Mouse (Mus musculus): ENCODE results near the gene Fam184b.

Fam184b gene

DNA sequence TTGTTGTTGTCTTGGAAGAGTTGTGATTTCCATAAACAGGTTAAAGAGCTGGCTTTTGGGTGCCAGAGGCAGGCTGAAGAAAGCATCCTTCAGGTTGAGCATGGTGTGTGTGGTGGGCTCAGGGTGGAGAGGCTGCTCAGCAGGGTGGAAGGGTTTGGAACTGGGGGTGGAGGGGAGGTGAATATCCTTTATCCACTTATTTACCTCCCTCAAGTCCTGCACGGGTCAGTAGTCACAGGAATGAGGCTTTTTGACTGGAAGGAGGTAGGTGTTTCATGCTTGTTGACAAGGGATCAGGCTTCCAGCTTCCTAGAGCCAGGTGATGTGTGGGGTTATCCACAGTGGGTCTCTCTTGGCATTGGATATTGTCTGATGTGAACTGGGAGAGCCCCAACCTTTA lies 124.8 kb downstream of the Fam184b start:
- DNase-seq (ENCODE audit: low spot score): no peak

DNA sequence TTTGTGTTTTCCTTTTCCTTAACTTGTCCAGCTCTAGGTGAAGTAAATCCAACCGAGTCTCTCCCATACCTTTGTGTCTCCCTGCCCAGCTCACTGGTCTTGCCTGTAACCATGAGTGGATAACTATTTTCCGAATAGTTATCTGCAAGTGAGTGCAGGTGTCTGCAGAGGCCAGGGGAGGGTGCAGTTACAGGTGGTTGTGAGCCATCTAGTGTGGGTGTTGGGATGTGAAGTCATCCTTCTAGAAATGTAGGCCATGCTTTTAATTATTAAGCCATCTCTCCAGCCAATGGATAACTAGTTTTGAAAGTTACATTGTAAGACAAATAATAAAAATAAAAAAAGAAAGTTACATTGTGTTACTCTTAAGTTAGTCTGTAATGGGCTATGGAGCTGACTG lies 125.9 kb downstream of the Fam184b start:
- no peak for DNase-seq (ENCODE audit: low spot score)

DNA sequence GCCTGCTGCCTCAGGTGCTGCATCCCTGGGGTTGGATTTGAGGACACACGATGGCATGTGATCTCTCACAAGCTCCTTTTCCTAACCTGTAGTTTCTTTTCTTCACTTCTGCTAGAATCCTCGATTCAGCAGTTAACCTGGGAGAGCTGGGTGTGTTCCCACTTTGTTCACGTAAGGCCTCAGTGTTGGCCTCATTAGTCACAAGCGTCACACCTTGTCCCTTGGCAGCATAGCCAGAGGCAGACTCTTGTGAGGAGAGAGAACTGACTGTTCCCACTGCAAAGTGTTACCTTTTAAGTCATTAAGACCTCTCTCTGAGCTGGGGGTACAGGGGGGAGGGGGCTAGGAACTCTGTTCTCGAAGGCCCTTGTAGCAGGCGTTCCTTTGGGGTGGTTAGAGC lies 126.5 kb downstream of the Fam184b start:
- no peak for DNase-seq (ENCODE audit: low spot score)

DNA sequence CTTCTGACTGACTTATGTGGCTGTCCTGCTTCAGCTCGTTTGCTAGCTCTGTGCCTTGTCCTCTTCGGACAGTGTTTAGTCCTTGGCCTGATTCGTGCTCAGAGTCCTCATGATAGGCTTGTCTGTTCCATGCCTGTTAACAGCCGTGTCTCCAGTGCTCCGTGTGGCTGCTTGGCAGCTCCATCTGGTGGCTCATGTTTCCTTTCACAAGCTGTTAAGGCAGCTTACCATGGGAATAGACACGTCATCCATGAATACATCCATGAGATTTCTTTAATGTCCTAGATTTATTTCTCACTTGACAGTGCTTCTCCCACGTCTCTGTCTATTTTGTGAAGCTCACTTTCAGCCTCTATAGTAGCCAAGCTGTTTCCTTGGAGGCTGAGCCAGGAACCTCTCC lies 129.3 kb downstream of the Fam184b start:
- DNase-seq (ENCODE audit: low spot score): no peak

DNA sequence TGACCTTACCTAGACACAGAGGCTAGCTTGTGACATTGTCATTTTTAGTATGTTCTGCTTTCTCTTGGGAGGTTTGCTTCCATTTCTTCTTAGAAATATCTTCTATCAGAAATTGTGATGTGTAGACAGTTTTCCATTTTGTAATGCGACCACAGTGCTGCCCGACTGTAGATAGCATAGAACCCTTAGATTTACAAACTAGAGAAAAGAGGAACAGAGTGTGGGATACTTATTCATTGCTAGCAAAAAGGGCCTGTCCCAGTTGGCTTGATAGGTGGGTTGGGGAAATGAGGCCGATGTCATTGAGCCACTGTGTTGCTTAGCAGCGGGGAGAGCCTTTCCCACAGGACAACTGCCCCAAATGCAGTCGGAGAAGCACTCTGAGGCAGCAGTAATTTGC lies 141.8 kb downstream of the Fam184b start:
- no peak for DNase-seq (ENCODE audit: low spot score)

DNA sequence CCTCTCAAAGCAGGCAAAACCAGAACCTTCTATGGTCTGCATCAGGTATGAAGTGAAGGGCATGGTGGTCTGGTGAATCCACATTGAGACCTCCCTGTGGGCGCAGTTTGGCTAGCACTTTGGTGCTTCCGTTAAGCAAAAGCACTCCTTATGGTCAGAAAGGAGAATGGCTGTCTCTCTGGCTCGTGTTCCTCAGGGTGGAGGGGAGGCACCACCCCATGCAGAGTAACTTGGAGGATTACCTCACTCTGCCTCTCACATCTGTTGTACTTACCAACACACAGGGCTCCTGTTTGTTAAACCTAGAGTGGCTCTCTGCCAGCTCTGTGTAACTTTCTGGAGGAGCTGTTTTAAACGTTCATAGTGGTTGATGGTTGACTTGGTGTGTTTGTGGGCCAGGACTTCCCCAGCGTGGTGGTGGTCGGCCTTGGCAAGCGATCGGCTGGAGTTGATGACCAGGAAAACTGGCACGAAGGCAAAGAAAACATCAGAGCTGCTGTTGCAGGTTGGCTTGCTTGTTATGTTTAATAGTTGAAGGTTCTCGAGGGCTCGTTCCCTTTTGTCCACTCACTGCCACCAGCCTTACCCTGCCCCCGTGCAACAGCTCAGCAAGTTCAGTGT lies 142.4 kb downstream of the Fam184b start:
- DNase-seq (ENCODE audit: low spot score): no peak

DNA sequence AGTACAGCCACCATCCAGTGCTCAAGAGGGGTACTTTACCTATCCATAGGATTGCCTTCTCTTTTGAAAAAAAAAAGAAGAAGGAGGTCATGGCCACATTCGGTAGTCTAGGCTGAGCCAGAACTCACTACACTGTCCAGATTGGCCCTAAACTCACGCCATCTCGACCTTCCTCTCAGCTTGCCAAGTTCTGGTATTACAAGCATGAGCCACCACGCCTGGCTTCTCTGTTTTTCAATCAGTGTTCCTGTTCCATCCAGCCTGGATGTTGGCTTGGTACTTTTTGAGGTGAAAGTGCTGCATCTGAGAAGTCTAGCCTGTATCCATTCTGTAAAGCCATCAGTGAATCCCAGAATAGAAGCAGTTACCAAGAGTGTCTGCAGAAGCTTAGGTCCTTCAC lies 142.9 kb downstream of the Fam184b start:
- no peak for DNase-seq (ENCODE audit: low spot score)

DNA sequence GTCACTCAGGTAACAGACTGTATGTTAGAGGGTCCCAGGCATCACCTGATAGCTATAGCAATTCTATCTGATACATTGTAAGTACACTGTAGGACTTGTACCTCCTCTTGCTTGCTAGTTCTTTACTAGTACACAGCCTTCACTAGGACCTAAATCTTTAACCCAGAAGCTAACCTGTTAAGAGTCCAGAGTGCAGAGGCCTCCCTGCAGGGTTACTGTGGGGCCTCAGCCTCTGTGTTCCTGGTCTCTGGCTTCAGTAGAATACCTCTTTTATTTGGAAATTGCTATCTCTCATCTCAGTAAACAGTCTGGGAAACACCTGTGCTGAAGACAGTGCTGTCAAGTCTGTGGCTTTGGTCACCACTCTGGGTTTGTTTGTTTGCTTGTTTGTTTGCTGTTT lies 143.4 kb downstream of the Fam184b start:
- no peak for DNase-seq (ENCODE audit: low spot score)

DNA sequence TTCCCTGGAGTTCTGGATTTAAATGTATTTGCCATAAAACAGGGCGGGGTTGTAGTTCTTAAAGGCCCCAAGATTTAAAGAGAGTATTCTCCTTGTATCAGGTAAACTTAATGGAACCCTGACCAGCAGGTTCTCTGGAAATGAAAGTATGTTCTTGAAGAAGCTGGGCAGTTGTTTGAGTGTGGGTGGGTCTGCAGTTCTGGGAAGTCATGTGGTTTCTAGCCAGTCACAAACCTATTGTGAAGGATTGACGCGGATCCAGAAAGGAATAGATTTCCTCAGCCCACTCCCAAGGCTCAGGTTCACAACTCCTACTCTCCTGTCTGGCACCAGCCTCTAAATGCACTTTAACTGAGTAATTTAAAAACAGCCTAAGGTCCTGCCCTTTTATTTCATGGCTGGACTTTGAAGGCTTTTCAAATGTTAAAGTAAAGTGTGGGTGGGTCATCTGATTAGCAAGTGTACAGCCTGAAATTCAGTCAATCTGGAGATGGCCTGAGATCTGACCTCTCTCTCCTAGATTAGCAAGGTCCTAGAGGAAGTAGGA lies 143.9 kb downstream of the Fam184b start:
- no peak for DNase-seq (ENCODE audit: low spot score)

DNA sequence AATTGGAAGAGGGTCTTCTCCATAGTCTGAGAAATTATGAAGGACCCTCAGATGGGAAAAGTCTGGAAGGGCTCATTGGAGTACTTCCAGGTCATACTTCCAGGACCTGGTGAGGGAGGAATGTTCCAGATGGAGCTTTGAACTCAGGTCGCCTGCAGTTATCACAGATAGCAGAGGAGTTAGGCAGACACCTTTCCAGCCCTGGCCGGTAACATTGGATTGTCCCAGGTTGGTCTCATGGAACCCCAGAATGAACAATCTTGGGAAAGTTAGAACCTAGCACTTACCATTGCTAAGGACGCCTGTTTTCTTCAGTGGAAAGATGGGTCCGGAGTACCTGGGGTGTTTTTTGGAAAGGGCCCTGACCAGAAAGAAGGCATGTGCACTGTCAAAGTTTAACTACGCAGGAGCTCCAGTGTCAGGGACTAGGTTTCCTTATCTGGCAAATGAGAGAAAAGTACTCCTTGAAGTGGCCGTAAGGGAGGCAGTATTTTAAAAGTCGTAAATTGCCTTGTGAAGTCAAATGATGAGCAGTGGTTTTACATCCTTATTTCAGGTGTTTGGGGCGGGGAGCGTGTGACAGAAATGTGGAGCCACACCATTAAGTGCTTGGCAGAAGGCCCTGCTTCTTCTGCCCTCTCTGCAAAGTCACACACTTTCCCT lies 145.2 kb downstream of the Fam184b start:
- DNase-seq (ENCODE audit: low spot score): no peak

DNA sequence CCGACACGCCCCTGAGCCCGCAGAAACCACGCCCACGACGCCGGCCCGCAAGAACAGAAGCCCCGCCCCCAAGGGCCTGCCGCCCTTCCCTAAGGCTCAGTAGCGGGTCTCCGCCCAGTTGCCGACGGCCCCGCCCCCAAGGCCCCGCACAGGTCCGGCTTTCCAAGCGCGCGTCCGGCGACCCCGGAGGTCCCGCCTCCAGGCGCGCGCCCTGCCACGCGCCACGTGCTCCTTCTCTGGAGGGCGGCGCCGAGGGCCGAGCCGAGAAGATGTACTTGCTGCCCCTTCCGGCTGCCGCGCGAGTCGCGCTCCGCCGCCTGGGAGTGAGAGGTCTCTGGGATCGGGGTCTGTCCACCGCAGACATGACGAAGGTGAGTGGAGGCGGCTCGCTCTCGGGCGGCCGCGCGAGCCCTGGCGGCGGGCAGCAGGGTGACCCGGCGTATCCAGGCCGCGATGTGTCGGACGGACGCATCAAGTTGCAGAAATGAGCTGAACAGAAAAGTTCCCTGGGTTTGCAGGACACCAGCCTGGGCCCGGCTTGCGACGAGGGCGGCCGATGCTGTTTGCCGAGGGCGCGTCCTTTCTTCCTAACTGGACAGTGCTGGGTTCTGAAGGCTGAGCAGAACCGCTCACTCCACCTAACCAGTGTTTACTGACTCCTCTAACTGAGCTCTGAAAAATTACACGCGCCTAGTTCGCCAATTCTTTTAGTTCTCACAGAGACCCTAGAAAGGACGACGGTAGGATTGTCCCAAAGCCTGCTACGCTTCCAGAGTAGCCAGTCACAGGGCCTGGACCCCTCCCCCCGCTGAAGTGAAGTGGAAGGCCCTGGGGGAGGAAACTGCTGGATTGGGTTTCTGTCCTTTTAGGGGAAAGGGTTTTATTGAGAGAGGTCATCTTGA lies 146.0 kb downstream of the Fam184b start, which contains the start of gene Lap3:
Lap3 (plus strand) TSS at position 184 of the 902 bp plus-strand sequence.
- DNase-seq (ENCODE audit: low spot score): peak; percentile 99

DNA sequence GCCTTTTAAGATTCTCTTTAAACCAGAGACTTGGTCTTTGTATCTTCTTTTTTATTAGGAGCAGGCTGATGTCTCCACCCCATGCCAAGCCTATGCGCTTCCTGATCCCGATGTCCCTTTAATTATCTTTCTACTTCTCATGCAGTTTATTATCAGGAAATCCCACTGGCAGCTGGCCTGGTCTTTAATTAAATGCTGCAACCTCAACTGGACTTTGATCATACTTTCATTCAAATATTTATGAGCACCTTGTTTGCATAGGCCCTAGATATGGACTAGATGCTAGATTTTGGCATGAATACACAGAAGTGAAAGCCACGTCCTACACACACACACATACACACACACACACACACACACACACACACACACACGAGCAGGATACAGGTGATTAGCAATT lies 147.6 kb downstream of the Fam184b start:
- DNase-seq (ENCODE audit: low spot score): no peak

DNA sequence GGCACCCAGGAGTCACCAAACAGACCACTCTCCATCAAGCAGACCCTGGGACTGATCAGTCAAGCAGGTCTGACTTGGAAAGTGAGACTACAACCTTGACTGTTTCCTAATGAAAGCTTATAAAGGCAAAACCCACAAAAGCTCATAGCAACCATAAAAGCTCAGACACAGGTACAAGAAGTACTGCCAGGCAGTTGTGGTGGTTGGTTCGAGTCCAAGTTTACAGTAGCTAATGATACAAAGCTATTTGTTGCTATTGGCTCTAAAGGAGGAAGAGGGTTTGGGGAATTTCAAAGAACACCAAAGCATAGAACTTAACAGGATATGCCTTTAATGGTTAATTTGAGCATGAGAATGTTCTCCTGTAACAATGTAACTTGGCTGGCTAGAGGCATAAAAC lies 155.8 kb downstream of the Fam184b start:
- no peak for DNase-seq (ENCODE audit: low spot score)

DNA sequence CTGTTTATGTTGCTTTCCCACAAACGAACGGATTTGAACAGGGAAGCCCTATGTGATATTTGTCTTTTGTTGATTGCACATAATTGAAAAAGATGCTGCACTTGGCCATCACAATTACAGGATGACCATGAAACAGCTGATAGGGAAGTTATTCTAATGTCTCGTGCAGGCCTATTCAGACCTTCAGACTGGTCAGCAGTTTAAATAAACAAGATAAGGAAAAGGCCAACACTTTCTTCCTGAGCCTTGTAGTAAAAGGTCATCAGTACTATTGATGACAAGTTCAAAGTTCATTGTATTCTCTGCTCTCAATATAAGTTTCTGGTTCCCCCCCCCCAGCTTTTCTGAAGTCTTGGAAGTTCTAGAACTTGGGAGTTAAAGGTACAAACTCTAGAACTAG lies 156.8 kb downstream of the Fam184b start:
- no peak for DNase-seq (ENCODE audit: low spot score)

DNA sequence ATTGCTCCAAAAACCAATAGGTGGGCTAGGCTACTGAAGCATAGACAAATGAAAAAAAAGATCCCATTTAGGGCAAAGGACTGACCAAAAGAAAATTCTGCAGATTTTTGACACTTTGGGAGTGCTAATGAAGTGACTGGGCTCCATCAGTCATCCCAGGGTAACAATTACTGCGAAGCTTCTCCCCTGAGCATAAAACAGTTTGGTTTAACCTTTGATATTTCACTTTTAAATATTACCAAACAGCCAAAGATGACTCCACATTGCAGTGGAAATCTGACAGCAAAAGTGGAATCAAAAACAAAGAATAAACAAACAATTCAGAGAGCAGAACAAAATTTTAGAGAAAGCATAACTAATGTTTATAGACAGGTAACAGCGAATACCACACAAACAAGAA lies 158.3 kb downstream of the Fam184b start:
- no peak for DNase-seq (ENCODE audit: low spot score)

DNA sequence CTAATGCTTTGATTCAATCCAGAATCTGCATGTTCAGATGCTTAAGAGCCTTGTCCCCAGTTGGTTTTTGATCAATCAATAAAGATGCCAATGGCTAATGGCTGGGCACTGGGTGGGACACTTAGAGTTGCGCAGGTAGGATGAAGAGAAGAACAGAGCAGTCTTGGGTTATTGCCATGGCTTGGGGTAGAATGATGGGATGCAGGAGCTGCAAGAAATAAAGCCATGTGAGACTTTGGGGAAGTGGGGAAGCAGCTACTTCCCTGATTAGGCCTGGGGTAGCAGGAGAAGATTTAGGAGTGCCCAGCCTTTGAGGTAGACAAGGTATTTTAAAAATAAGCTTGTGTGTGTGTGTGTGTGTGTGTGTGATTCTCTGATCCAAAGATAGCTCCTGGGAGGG lies 159.3 kb downstream of the Fam184b start:
- no peak for DNase-seq (ENCODE audit: low spot score)
